Mouse (Mus musculus): ENCODE results near the gene Cdc42bpa. TPM values are rescaled to one million over a fixed set of nuclear protein-coding genes. Genes with fewer than 3 reads are reported as not detected.

Cdc42bpa gene
- polyA plus RNA-seq, 1 experiment from 2014 or later = 26.1 TPM

- Histone ChIP-seq H3K27ac (ENCODE audit: low read length) (no peak overlapping the region), H3K4me3 (ENCODE audit: low read depth, low read length) (no peak overlapping the region), H3K4me1 (ENCODE audit: control insufficient read depth, insufficient read depth, low read length) (0 out of 2 replicates have a peak, but pooled peaks cover 2% of the 10 kb centered on the region), H3K9ac (replicated peaks; ENCODE audit: low read depth, low read length) (no peak overlapping the region), H3K36me3 (ENCODE audit: control insufficient read depth, insufficient read depth, low read length) (no peaks in the 10 kb centered on the region), H3K27me3 (ENCODE audit: control insufficient read depth, insufficient read depth, low read length) (no peaks in the 10 kb centered on the region), H3K4me2 (replicated peaks; ENCODE audit: low read depth, low read length) (no peak overlapping the region), H3K9me3 (ENCODE audit: control insufficient read depth, low read depth, low read length) (no peaks in the 10 kb centered on the region)
- ATAC-seq (ENCODE audit: insufficient number of reproducible peaks, insufficient read depth, low FRiP score, low read depth) = no peak
- 59% methylated on average over 3 of the region's 3 CpGs for WGBS
Observed at GRCm38 (mm10) chr1:180197956-180198355, 237.7 kb downstream of the Cdc42bpa start.

- Histone ChIP-seq H3K27ac (ENCODE audit: low read length) (no peak within 1 kb of the TSS), H3K9ac (replicated peaks; ENCODE audit: low read depth, low read length) (no peak within 1 kb of the TSS), H3K4me1 (ENCODE audit: control insufficient read depth, insufficient read depth, low read length) (0 out of 2 replicates have a peak, but pooled peaks cover 2% of the 10 kb centered on the region), H3K9me3 (ENCODE audit: control insufficient read depth, low read depth, low read length) (no peaks in the 10 kb centered on the region), H3K4me2 (replicated peaks; ENCODE audit: low read depth, low read length) (no peak within 1 kb of the TSS), H3K27me3 (ENCODE audit: control insufficient read depth, insufficient read depth, low read length) (no peaks in the 10 kb centered on the region), H3K4me3 (ENCODE audit: low read depth, low read length) (no peak within 1 kb of the TSS), H3K36me3 (ENCODE audit: control insufficient read depth, insufficient read depth, low read length) (no peaks in the 10 kb centered on the region)
- no peak for ATAC-seq (ENCODE audit: insufficient number of reproducible peaks, insufficient read depth, low FRiP score, low read depth)
- WGBS = 64% methylated on average over 4 of the region's 4 CpGs
Observed at GRCm38 (mm10) chr1:180198959-180199714, 238.9 kb downstream of the Cdc42bpa start, which contains the start of gene Coq8a. Gene Coq8a, minus strand, starts transcription at chr1:180199602.

DNA sequence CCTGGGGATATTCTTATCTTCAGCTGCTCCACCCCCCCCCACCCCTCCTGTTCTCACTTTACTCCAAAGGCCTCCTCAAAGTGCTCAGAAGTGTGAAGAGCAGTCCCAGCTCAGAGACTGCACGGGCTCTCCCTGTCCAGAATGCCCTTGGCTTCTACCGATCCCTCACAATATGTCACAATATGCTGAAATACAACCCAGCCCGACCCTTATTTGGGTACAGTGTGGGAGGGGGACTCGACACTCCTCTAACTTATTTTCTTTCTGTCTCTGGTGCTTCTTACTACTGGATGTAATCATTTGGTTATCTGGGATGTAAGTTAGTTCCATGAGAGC is 239.4 kb downstream of the Cdc42bpa start:
- Histone ChIP-seq H3K9me3 (ENCODE audit: control insufficient read depth, low read depth, low read length) (0 out of 2 replicates have a peak, but pooled peaks cover 3% of the 10 kb centered on the region), H3K36me3 (ENCODE audit: control insufficient read depth, insufficient read depth, low read length) (no peaks in the 10 kb centered on the region)
- 59% methylated on average over 4 of the region's 4 CpGs for WGBS

DNA sequence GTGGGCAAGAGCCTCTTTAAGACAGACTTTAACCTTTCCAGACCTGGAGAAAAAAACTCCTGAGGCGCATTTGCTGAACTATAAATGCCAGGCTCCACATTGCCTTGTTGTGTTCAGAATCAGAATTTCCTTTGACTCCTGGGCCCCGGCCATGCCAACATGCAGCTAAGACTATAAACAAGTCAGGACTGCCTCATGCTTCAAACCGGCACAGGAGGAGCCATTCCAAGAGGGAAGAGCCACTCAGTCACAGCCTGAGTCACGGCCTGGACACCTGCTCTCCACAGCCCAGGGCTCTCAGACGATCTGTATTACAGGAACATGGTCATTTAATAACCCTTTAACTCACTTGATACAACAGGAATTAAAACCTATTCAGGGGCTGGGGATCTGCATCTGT is 240.4 kb downstream of the Cdc42bpa start:
- Histone ChIP-seq H3K27ac (ENCODE audit: low read length) (no peak overlapping the region), H3K27me3 (ENCODE audit: control insufficient read depth, insufficient read depth, low read length) (no peaks in the 10 kb centered on the region), H3K4me1 (ENCODE audit: control insufficient read depth, insufficient read depth, low read length) (no peaks in the 10 kb centered on the region), H3K4me3 (ENCODE audit: low read depth, low read length) (no peak overlapping the region), H3K4me2 (replicated peaks; ENCODE audit: low read depth, low read length) (no peak overlapping the region), H3K36me3 (ENCODE audit: control insufficient read depth, insufficient read depth, low read length) (no peaks in the 10 kb centered on the region), H3K9me3 (ENCODE audit: control insufficient read depth, low read depth, low read length) (0 out of 2 replicates have a peak, but pooled peaks cover 3% of the 10 kb centered on the region), H3K9ac (replicated peaks; ENCODE audit: low read depth, low read length) (no peak overlapping the region)
- WGBS = 51% methylated on average over 5 of the region's 5 CpGs
- no peak for ATAC-seq (ENCODE audit: insufficient number of reproducible peaks, insufficient read depth, low FRiP score, low read depth)

More for the DNA sequence above, 239.4 kb downstream of the Cdc42bpa start:
- no peak for ATAC-seq (ENCODE audit: insufficient number of reproducible peaks, insufficient read depth, low FRiP score, low read depth)
- no peak overlapping the region for H3K9ac ChIP-seq (replicated peaks; ENCODE audit: low read depth, low read length)
- H3K27me3 ChIP-seq (ENCODE audit: control insufficient read depth, insufficient read depth, low read length) = no peaks in the 10 kb centered on the region
- 0 out of 2 replicates have a peak, but pooled peaks cover under 1% of the 10 kb centered on the region for H3K4me1 ChIP-seq (ENCODE audit: control insufficient read depth, insufficient read depth, low read length)
- no peak overlapping the region for H3K4me3 ChIP-seq (ENCODE audit: low read depth, low read length)
- no peak overlapping the region for H3K4me2 ChIP-seq (replicated peaks; ENCODE audit: low read depth, low read length)
- H3K27ac ChIP-seq (ENCODE audit: low read length) = no peak overlapping the region

GRCm38 (mm10) chr1:180208370-180208769 is 248.1 kb downstream of the Cdc42bpa start:
- Histone ChIP-seq H3K9me3 (ENCODE audit: control insufficient read depth, low read depth, low read length) (0 out of 2 replicates have a peak, but pooled peaks cover 3% of the 10 kb centered on the region), H3K27ac (ENCODE audit: low read length) (no peak overlapping the region), H3K9ac (replicated peaks; ENCODE audit: low read depth, low read length) (no peak overlapping the region), H3K4me1 (ENCODE audit: control insufficient read depth, insufficient read depth, low read length) (no peaks in the 10 kb centered on the region), H3K36me3 (ENCODE audit: control insufficient read depth, insufficient read depth, low read length) (no peaks in the 10 kb centered on the region), H3K27me3 (ENCODE audit: control insufficient read depth, insufficient read depth, low read length) (no peaks in the 10 kb centered on the region), H3K4me2 (replicated peaks; ENCODE audit: low read depth, low read length) (no peak overlapping the region), H3K4me3 (ENCODE audit: low read depth, low read length) (no peak overlapping the region)
- no peak for ATAC-seq (ENCODE audit: insufficient number of reproducible peaks, insufficient read depth, low FRiP score, low read depth)
- WGBS = 87% methylated on average over 3 of the region's 3 CpGs

- H3K9ac ChIP-seq (replicated peaks; ENCODE audit: low read depth, low read length) = no peak overlapping the region
- no peaks in the 10 kb centered on the region for H3K9me3 ChIP-seq (ENCODE audit: control insufficient read depth, low read depth, low read length)
- no peaks in the 10 kb centered on the region for H3K36me3 ChIP-seq (ENCODE audit: control insufficient read depth, insufficient read depth, low read length)
- no peaks in the 10 kb centered on the region for H3K27me3 ChIP-seq (ENCODE audit: control insufficient read depth, insufficient read depth, low read length)
- H3K4me1 ChIP-seq (ENCODE audit: control insufficient read depth, insufficient read depth, low read length) = no peaks in the 10 kb centered on the region
- H3K4me3 ChIP-seq (ENCODE audit: low read depth, low read length) = no peak overlapping the region
- H3K27ac ChIP-seq (ENCODE audit: low read length) = no peak overlapping the region
- no peak for ATAC-seq (ENCODE audit: insufficient number of reproducible peaks, insufficient read depth, low FRiP score, low read depth)
- WGBS = 74% methylated on average over 4 of the region's 4 CpGs
- no peak overlapping the region for H3K4me2 ChIP-seq (replicated peaks; ENCODE audit: low read depth, low read length)
Observed at GRCm38 (mm10) chr1:180210031-180210432, 249.8 kb downstream of the Cdc42bpa start.

DNA sequence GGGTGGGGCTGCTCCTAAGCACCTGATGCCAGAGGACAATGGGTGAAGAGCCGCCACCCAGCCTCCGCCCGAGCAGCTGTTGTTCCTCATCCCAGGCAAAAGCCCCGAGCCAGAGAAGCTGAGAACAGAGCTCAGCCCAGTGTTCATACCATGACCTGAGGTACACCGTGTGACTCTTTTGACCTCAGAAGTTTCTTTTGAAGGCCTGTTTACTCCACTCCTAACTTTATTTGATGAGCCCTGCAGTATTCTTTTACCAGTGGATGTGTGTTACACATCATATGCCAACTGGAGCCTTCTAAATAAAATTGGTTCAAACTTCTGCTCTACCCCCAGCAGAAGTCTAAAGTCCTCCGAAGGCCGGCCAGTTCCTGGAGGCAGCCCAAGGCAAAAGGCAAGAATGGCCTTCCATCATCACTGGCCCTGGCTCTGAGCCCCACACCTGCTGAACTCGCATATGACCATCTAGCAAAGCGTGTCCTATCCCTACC is 250.6 kb downstream of the Cdc42bpa start:
- ATAC-seq (ENCODE audit: insufficient number of reproducible peaks, insufficient read depth, low FRiP score, low read depth) = no peak
- Histone ChIP-seq H3K4me3 (ENCODE audit: low read depth, low read length) (no peak overlapping the region), H3K4me1 (ENCODE audit: control insufficient read depth, insufficient read depth, low read length) (no peaks in the 10 kb centered on the region), H3K4me2 (replicated peaks; ENCODE audit: low read depth, low read length) (no peak overlapping the region), H3K9ac (replicated peaks; ENCODE audit: low read depth, low read length) (no peak overlapping the region), H3K9me3 (ENCODE audit: control insufficient read depth, low read depth, low read length) (no peaks in the 10 kb centered on the region), H3K36me3 (ENCODE audit: control insufficient read depth, insufficient read depth, low read length) (no peaks in the 10 kb centered on the region), H3K27ac (ENCODE audit: low read length) (no peak overlapping the region), H3K27me3 (ENCODE audit: control insufficient read depth, insufficient read depth, low read length) (no peaks in the 10 kb centered on the region)
- WGBS = 76% methylated on average over 9 of the region's 9 CpGs

DNA sequence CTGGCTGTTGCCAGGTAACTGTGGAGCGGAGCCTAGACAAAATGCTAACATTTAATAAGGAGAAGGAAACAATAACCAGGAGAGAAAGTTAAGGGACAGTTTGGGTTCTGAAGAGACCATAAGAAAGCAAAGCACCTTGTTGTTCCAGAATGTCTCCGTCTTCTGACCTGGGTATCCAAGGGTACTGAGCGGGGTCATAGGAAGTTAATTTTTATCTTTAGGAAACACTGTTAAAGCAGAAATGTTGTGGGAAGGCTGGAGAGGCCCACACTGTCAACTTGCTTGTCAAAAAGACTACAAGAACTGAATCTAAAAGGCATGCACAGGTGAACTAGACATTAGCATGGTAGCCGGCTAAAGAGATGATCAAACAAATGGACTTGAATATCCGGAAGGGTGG is 252.6 kb downstream of the Cdc42bpa start:
- H3K4me1 ChIP-seq (ENCODE audit: control insufficient read depth, insufficient read depth, low read length) = no peaks in the 10 kb centered on the region
- no peak overlapping the region for H3K9ac ChIP-seq (replicated peaks; ENCODE audit: low read depth, low read length)
- no peak overlapping the region for H3K4me2 ChIP-seq (replicated peaks; ENCODE audit: low read depth, low read length)
- no peaks in the 10 kb centered on the region for H3K36me3 ChIP-seq (ENCODE audit: control insufficient read depth, insufficient read depth, low read length)
- no peak overlapping the region for H3K27ac ChIP-seq (ENCODE audit: low read length)
- no peaks in the 10 kb centered on the region for H3K27me3 ChIP-seq (ENCODE audit: control insufficient read depth, insufficient read depth, low read length)
- no peaks in the 10 kb centered on the region for H3K9me3 ChIP-seq (ENCODE audit: control insufficient read depth, low read depth, low read length)
- no peak for ATAC-seq (ENCODE audit: insufficient number of reproducible peaks, insufficient read depth, low FRiP score, low read depth)
- WGBS = 71% methylated on average over 5 of the region's 5 CpGs
- no peak overlapping the region for H3K4me3 ChIP-seq (ENCODE audit: low read depth, low read length)

Measured in stomach, embryonic 14.5 days (tissue).